Mouse (Mus musculus): ENCODE data around the gene Cog6. TPM values are rescaled to one million over a fixed set of nuclear protein-coding genes. Genes with fewer than 3 reads are reported as not detected.

Gene Cog6
- polyA plus RNA-seq (2014; fragmentation: Nextera tagmentation; extraction: Ambion mirVana), result 61.4 and 68.0 TPM in 2 replicates

DNA sequence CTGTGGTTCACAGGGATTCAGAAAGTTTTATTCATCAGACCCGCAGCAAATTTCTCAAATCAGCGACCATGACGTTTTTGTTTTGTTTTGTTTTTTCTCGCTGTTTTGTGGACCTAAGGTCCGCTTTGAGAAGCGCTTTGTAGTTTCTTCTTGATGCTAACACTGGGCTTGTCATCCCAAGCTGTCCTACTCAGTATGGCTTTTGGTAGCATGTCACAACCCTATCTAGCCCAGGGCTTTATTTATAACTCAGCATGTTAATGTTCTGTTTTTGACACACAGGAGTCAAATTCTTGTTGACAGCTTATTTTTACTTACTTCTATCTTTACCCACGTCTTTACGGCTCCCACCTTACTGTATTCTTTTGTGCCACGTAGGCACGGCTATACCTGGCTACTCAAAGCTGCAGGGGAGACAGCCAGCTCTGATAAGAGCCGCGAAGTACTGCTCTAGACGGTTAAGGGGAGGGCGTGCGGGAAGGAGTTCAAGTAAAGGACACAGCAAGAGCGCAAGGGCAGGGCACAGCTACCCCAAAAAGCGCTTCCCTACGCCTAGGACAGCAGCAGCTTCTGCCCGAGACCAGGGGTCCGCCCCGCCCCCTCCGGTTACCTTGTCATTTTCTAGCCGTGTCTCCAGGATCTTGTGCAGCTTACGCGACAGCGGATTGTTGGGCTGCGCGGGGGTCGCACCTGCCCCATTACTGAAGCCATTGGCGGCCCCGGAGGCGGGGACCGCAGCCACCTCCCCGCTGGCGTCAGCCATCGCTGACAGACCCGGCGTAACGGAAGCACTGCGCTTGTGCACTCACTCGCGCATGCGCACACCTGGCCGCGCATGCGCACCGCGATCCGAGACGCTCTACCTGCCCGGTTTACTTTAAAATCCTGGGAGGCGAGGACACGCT, at the start of gene Cog6:
Cog6 (minus strand) TSS at position 802 of the 905 bp plus-strand sequence.
- WGBS, result 4% methylated on average over 53 of the region's 53 CpGs
- Histone ChIP-seq H3K9ac (ENCODE audit: low read length) (peak within 1 kb of the TSS; percentile 82), H3K4me2 (ENCODE audit: low read length) (peak within 1 kb of the TSS; percentile 69), H3K4me1 (ENCODE audit: control insufficient read depth in 2 of 2, insufficient read depth in 2 of 2, low read length in 2 of 2) (peaks cover 0 to 6% of the 10 kb centered on the region in 2 experiments; a peak in 3 of 4 replicates), H3K4me3 (ENCODE audit: control insufficient read depth in 1 of 2, insufficient read depth in 1 of 2, low read depth in 1 of 2, low read length in 2 of 2) (peak within 1 kb of the TSS; percentile 62 to 71), H3K9me3 (ENCODE audit: control insufficient read depth, low read length) (no peaks in the 10 kb centered on the region), H3K36me3 (ENCODE audit: control insufficient read depth, insufficient read depth, low read length) (peaks cover 30% of the 10 kb centered on the region), H3K27me3 (ENCODE audit: control insufficient read depth, insufficient read depth, low read length) (no peaks in the 10 kb centered on the region), H3K27ac (replicated peaks in 1 of 2; ENCODE audit: control insufficient read depth in 1 of 2, insufficient read depth in 1 of 2, low read depth in 2 of 2, low read length in 2 of 2) (peak within 1 kb of the TSS; percentile 84 to 86)
- ATAC-seq (ENCODE audit: insufficient number of reproducible peaks, insufficient read depth, low FRiP score, low read depth), result peak; percentile 90

DNA sequence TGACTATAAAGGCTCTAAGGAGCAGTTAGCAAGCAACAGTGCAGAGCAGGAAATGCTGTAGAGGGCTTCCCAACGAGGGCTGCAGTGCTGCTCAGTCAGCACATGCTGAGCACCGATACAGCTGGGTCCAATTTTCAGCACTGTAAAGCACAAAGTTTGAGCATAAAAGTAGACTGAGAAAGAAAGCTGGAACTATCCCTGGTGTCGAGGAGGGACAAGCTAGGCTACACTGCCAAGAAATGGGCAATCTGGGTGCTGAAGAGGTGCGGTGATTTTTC, 49.0 kb upstream of the Cog6 start:
- ATAC-seq (ENCODE audit: insufficient number of reproducible peaks, insufficient read depth, low FRiP score, low read depth), result no peak
- Histone ChIP-seq H3K36me3 (ENCODE audit: control insufficient read depth, insufficient read depth, low read length) (no peaks in the 10 kb centered on the region), H3K9ac (ENCODE audit: low read length) (no peak overlapping the region), H3K4me2 (ENCODE audit: low read length) (no peak overlapping the region), H3K27ac (replicated peaks in 1 of 2; ENCODE audit: control insufficient read depth in 1 of 2, insufficient read depth in 1 of 2, low read depth in 2 of 2, low read length in 2 of 2) (peak overlapping the region in 1 of 2 experiments; percentile 45; a peak in 2 of 4 replicates), H3K27me3 (ENCODE audit: control insufficient read depth, insufficient read depth, low read length) (no peaks in the 10 kb centered on the region), H3K9me3 (ENCODE audit: control insufficient read depth, low read length) (0 out of 2 replicates have a peak, but pooled peaks cover 3% of the 10 kb centered on the region), H3K4me1 (ENCODE audit: control insufficient read depth in 2 of 2, insufficient read depth in 2 of 2, low read length in 2 of 2) (peaks cover 13 to 43% of the 10 kb centered on the region in 2 experiments), H3K4me3 (ENCODE audit: control insufficient read depth in 1 of 2, insufficient read depth in 1 of 2, low read depth in 1 of 2, low read length in 2 of 2) (no peak overlapping the region)
- WGBS, result 69% methylated on average over 4 of the region's 4 CpGs

DNA sequence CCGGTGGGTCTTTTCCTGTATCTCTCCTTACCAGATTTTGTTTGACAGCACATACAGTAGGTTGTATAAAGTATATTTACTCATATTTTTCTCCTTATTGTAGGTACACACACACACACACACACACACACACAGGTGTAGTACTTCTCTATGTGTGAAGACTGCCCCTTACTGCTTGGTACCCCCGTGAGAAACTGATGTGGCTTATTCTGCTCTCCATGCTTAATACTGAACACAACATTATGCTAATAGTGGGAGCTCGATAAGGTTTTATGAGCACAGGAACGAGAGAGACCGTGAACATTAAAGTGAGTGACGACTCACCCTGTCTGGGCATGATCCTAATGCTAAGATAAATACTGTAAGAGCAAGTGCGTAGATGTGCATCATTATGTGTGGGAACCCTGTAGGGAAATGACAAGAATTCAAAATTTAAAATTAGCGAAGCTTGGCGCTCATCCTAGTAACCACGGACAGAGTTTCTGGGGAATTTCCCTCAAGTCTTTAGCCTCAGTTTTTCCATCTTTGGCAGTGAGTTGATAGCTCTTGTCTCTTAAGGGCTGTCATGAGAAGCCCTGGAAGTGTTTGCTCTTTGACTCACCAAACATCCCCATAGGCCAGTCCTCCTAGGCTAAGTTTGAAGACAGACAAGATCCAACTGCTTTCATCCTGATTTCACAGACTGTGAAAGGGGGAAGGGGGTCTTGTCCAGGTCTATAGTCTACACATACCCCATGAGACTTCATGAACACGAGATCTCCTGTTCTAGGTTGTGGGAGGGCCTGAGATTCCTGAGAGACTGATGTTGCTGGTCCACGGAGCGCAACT, 48.4 kb upstream of the Cog6 start:
- no peaks in the 10 kb centered on the region for H3K36me3 ChIP-seq (ENCODE audit: control insufficient read depth, insufficient read depth, low read length)
- H3K4me1 ChIP-seq (ENCODE audit: control insufficient read depth in 2 of 2, insufficient read depth in 2 of 2, low read length in 2 of 2), result peaks cover 13 to 49% of the 10 kb centered on the region in 2 experiments
- no peak for ATAC-seq (ENCODE audit: insufficient number of reproducible peaks, insufficient read depth, low FRiP score, low read depth)
- 0 out of 2 replicates have a peak, but pooled peaks cover 3% of the 10 kb centered on the region for H3K9me3 ChIP-seq (ENCODE audit: control insufficient read depth, low read length)
- peak overlapping the region in 1 of 2 experiments; percentile 45; a peak in 2 of 4 replicates for H3K27ac ChIP-seq (replicated peaks in 1 of 2; ENCODE audit: control insufficient read depth in 1 of 2, insufficient read depth in 1 of 2, low read depth in 2 of 2, low read length in 2 of 2)
- WGBS, result 81% methylated on average over 13 of the region's 13 CpGs
- H3K4me2 ChIP-seq (ENCODE audit: low read length), result no peak overlapping the region
- H3K9ac ChIP-seq (ENCODE audit: low read length), result no peak overlapping the region
- no peak overlapping the region for H3K4me3 ChIP-seq (ENCODE audit: control insufficient read depth in 1 of 2, insufficient read depth in 1 of 2, low read depth in 1 of 2, low read length in 2 of 2)
- H3K27me3 ChIP-seq (ENCODE audit: control insufficient read depth, insufficient read depth, low read length), result no peaks in the 10 kb centered on the region

DNA sequence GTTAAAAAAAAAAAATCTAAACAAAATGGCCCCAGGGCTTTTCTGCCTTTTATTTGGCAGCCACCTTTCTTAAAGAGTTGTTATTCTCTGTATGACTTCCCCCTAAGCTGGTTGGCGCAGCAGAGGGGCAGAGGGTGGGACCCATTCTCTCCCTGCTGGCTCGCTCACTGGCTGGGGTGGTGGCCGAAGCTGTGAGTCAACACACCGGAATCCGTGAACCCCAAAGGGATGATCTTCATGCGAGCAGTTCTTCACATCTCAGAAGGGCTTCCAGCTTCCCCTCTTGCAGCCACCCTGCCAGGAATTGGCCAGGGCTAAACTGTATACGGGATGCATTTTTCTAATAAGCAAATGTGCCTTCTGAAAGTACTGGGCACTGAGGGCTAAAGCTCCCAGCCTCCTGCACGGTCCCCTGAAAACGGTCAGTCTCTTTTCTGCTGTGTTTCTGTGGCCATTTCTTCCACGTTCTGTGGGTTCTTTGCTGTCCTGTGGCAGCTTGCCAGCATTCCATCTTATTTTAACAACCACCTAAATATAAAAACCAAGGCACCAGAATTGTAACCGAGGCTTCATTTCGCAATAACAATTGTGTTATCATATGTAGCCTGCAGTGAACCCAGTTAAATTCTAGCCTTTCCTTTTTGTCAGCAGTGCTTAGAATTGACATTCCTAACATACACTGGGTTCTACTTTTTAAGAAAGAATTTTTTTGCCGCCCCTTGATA, 46.5 kb upstream of the Cog6 start:
- Histone ChIP-seq H3K4me2 (ENCODE audit: low read length) (peak overlapping the region; percentile 48), H3K4me1 (ENCODE audit: control insufficient read depth in 2 of 2, insufficient read depth in 2 of 2, low read length in 2 of 2) (peaks cover 27 to 67% of the 10 kb centered on the region in 2 experiments), H3K4me3 (ENCODE audit: control insufficient read depth in 1 of 2, insufficient read depth in 1 of 2, low read depth in 1 of 2, low read length in 2 of 2) (peak overlapping the region; percentile 21 to 30), H3K36me3 (ENCODE audit: control insufficient read depth, insufficient read depth, low read length) (no peaks in the 10 kb centered on the region), H3K27me3 (ENCODE audit: control insufficient read depth, insufficient read depth, low read length) (no peaks in the 10 kb centered on the region), H3K9ac (ENCODE audit: low read length) (peak overlapping the region; percentile 48), H3K27ac (replicated peaks in 1 of 2; ENCODE audit: control insufficient read depth in 1 of 2, insufficient read depth in 1 of 2, low read depth in 2 of 2, low read length in 2 of 2) (peak overlapping the region; percentile 77 to 90), H3K9me3 (ENCODE audit: control insufficient read depth, low read length) (0 out of 2 replicates have a peak, but pooled peaks cover 3% of the 10 kb centered on the region)
- 24% methylated on average over 13 of the region's 13 CpGs for WGBS
- ATAC-seq (ENCODE audit: insufficient number of reproducible peaks, insufficient read depth, low FRiP score, low read depth), result no peak

DNA sequence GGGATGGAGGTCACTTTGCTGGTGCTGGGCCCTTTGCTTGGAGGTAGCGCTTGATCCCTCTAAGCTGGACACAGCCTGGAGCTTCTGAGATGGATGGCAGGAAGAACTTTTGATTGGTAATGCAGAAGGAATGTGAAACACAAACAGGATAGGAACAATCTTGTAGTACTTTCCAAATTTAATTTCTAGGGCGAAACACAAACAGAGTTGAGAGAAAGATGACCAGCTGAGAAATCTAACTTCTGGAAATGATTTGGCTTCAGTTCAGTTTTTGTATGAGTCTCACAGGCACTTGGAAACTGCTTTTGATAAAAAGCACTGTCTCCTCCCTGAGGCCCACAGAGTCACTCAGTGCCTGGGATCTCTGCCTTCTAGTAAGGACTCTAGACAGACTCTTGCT, 42.9 kb upstream of the Cog6 start:
- Histone ChIP-seq H3K27me3 (ENCODE audit: control insufficient read depth, insufficient read depth, low read length) (no peaks in the 10 kb centered on the region), H3K36me3 (ENCODE audit: control insufficient read depth, insufficient read depth, low read length) (no peaks in the 10 kb centered on the region), H3K27ac (replicated peaks in 1 of 2; ENCODE audit: control insufficient read depth in 1 of 2, insufficient read depth in 1 of 2, low read depth in 2 of 2, low read length in 2 of 2) (peak overlapping the region; percentile 76 to 79), H3K4me3 (ENCODE audit: control insufficient read depth in 1 of 2, insufficient read depth in 1 of 2, low read depth in 1 of 2, low read length in 2 of 2) (no peak overlapping the region), H3K9ac (ENCODE audit: low read length) (no peak overlapping the region), H3K9me3 (ENCODE audit: control insufficient read depth, low read length) (no peaks in the 10 kb centered on the region), H3K4me1 (ENCODE audit: control insufficient read depth in 2 of 2, insufficient read depth in 2 of 2, low read length in 2 of 2) (peaks cover 38 to 80% of the 10 kb centered on the region in 2 experiments), H3K4me2 (ENCODE audit: low read length) (0 out of 2 replicates have a peak overlapping the region, but pooled peaks have one; percentile 9)
- ATAC-seq (ENCODE audit: insufficient number of reproducible peaks, insufficient read depth, low FRiP score, low read depth), result no peak
- 13% methylated on average over 2 of the region's 2 CpGs for WGBS

- 73% methylated on average over 10 of the region's 10 CpGs for WGBS
- Histone ChIP-seq H3K9ac (ENCODE audit: low read length) (no peak overlapping the region), H3K9me3 (ENCODE audit: control insufficient read depth, low read length) (no peaks in the 10 kb centered on the region), H3K4me3 (ENCODE audit: control insufficient read depth in 1 of 2, insufficient read depth in 1 of 2, low read depth in 1 of 2, low read length in 2 of 2) (no peak overlapping the region), H3K27me3 (ENCODE audit: control insufficient read depth, insufficient read depth, low read length) (no peaks in the 10 kb centered on the region), H3K4me1 (ENCODE audit: control insufficient read depth in 2 of 2, insufficient read depth in 2 of 2, low read length in 2 of 2) (peaks cover 38 to 77% of the 10 kb centered on the region in 2 experiments), H3K27ac (replicated peaks in 1 of 2; ENCODE audit: control insufficient read depth in 1 of 2, insufficient read depth in 1 of 2, low read depth in 2 of 2, low read length in 2 of 2) (no peak overlapping the region), H3K36me3 (ENCODE audit: control insufficient read depth, insufficient read depth, low read length) (no peaks in the 10 kb centered on the region), H3K4me2 (ENCODE audit: low read length) (no peak overlapping the region)
- ATAC-seq (ENCODE audit: insufficient number of reproducible peaks, insufficient read depth, low FRiP score, low read depth), result no peak
These were observed 39.4 kb upstream of the Cog6 start for GRCm38 (mm10) chr3:53056430-53056829.

GRCm38 (mm10) chr3:53052385-53052784, 35.3 kb upstream of the Cog6 start:
- Histone ChIP-seq H3K36me3 (ENCODE audit: control insufficient read depth, insufficient read depth, low read length) (no peaks in the 10 kb centered on the region), H3K9me3 (ENCODE audit: control insufficient read depth, low read length) (no peaks in the 10 kb centered on the region), H3K4me1 (ENCODE audit: control insufficient read depth in 2 of 2, insufficient read depth in 2 of 2, low read length in 2 of 2) (peaks cover 20 to 54% of the 10 kb centered on the region in 2 experiments), H3K4me2 (ENCODE audit: low read length) (peak overlapping the region; percentile 21; the same call in 1 of the 2 replicates), H3K27ac (replicated peaks in 1 of 2; ENCODE audit: control insufficient read depth in 1 of 2, insufficient read depth in 1 of 2, low read depth in 2 of 2, low read length in 2 of 2) (peak overlapping the region in 1 of 2 experiments; percentile 55; a peak in 1 of 4 replicates), H3K27me3 (ENCODE audit: control insufficient read depth, insufficient read depth, low read length) (no peaks in the 10 kb centered on the region), H3K9ac (ENCODE audit: low read length) (peak overlapping the region; percentile 16; the same call in 1 of the 2 replicates), H3K4me3 (ENCODE audit: control insufficient read depth in 1 of 2, insufficient read depth in 1 of 2, low read depth in 1 of 2, low read length in 2 of 2) (no peak overlapping the region)
- ATAC-seq (ENCODE audit: insufficient number of reproducible peaks, insufficient read depth, low FRiP score, low read depth), result no peak
- 43% methylated on average over 8 of the region's 8 CpGs for WGBS
